Mouse (Mus musculus) heart, postnatal 14 days (tissue): ENCODE data around the gene Pla2g6. TPM values are rescaled to one million over a fixed set of nuclear protein-coding genes. Genes with fewer than 3 reads are reported as not detected.

Experiments used
- DNase-seq, 2 experiments: peaks; one replicate each; pipeline ENCODE4 v3.0.0; 2021 to 2022
- intact Hi-C: fragments of 180-260 bp; cut with DNase I; formaldehyde crosslinking; loops from one replicate; pipeline ENCODE4 v1.15.1; 2025
- microRNA-seq, 2 experiments: library from miRNA; unstranded; fragments of <30 nt; microRNA quantifications; one replicate each; pipeline ENCODE4 v1.2.0; 2021 to 2022
- total RNA-seq, 2 experiments: library from RNA; stranded (reverse); gene quantifications; 2 replicates each; pipeline ENCODE4 v1.2.3; 2021

Gene Pla2g6
- total RNA-seq, 2 experiments from 2014 or later, result 10.4 to 10.6 TPM

GRCm38 (mm10) chr15:79250236-79250635, 78.0 kb downstream of the Pla2g6 start:
- intact Hi-C loops, result no loop called here
- DNase-seq, result no peak

- intact Hi-C loops, result no loop called here
- DNase-seq, result no peak
Measured at GRCm38 (mm10) chr15:79245321-79245720, 82.9 kb downstream of the Pla2g6 start.

DNA sequence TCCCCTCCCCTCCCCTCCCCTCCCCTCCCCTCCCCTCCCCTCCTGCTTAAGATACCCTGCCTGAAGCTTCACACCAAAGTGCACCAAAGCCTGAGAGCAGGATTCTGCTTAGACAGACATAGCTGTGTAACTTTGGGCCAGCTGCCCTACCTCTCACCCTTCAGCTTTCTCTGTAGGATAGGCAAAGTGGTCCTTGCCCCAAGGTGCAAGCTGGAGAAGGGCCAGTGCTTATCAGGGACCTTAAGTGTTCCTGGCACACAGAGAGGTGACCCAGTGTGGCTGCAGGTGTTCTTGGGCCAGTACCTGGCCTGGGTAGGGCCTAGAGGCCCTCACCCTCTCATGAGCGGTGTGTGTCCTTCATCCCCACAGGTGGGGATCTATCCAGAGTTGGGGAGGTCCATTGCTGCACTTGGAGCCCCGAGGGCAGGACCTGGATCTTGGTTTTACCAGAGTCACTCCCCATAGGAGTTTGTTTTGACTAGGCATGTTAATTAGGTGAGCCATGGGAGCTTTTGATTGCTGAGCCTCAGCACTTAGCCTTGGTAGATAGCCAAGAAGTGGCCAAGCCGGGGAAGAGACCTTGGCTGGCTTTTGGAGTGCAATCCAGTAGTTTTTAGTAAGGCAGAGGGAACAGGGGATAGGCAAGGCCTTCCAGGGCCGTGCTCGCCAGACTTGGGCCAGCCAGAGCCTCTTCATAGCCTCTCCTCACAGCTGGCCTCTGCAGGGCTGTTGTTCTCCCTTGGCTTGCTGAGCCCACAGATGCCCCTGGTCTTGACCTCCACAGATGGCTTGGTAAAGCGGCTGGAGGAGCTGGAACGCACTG, 83.9 kb downstream of the Pla2g6 start:
- intact Hi-C loops, result no loop called here
- no peak for DNase-seq

DNA sequence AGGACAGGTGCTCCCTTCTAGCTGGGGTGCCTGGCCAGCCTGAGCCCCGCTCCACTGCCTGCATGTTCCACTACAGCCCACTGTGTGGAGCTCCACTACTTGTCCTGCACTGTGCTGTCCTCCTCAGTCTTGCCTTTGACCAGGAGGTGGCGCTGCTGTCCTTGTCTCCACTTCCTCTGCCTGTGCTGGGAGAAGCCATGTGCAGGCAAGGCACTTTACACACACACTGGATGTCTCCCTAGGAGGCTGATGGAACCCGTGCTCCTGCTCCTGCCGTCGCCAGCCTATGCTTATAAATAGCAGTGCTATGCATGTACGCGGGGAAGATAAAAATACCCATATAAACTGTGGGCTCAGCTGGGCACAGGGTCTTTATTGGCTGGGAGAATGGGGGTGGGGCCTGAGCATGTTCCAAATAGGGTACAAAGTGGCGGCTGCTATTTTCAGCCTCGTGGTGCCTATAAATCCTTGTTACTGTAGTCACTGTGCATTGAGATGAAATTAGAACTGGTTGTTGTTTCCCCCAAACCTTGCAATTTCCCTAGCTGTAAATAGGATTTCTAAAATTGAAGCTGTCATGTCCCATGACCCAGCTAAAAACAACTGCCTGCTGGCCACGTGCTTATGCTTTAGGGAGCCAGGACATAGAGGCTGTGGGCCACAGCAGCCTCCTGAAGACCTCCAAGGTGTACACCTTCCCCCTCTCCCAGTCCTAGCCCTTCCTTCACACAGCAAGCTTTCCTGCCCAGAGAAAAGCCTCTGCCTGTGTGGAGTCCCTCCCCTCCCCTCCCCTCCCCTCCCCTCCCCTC, 84.8 kb downstream of the Pla2g6 start:
- DNase-seq, result peak; percentile 95 to 97
- intact Hi-C loops, result no loop called here

DNA sequence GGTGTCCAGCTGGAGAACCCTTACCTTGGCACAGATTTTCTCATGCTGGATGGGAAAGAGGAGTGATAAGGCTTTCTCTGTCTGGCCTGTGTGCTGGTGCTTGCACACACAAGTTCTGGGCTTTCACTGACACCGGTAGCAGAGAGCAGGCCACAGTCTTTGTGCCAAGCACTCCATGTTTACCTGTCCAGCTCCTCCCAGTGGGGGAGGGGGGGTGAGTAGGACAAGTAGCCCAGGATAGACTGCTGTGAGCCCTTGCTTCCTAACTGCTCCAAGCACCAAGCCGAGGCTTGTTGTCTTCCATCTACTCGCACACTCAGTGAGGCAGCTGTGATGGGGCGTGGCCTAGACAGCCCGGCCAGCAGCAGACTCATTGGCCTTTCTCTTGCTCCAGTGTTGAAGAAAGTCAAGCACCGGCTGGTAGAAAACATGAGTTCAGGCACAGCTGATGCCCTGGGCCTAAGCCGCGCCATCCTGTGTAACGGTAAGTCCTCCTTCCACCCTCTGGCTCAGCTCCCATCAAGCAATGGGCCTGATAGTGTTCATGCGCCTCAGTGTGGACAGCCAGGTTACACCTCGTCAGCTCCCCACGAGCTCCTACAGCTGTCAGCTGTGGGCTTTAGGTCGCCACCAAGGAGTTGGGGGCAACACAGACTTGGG, 85.5 kb downstream of the Pla2g6 start:
- intact Hi-C loops, result no loop called here
- DNase-seq, result peak in 1 of 2 experiments; percentile 21

- intact Hi-C loops, result no loop called here
- DNase-seq, result no peak
Measured at GRCm38 (mm10) chr15:79238036-79238435, 90.2 kb downstream of the Pla2g6 start.

Small RNA genes within 50 kb of the gene (microRNA-seq; reads per million reads assigned to microRNA genes)
- gene Mir1943, result 2.5 to 3.5 reads per million in 2 experiments

Other genes with a start within 250 kb of the Pla2g6 start
- gene Micall1, start 219.5 kb downstream of the Pla2g6 start, total RNA-seq, result 10 to 100 TPM; 61.2 to 64.9 TPM
- gene Polr2f, start 187.4 kb downstream of the Pla2g6 start, total RNA-seq, result 100 to 1,000 TPM; 111 to 116 TPM
- gene 1700088E04Rik, start 187.1 kb downstream of the Pla2g6 start, total RNA-seq, result 1 to 10 TPM; 1.3 to 2.7 TPM
- 1 to 10 TPM; 1.6 to 1.8 TPM for gene Sox10, start 163.2 kb downstream of the Pla2g6 start, total RNA-seq
- 10 to 100 TPM; 22.4 to 23.2 TPM for gene Pick1, start 99.2 kb downstream of the Pla2g6 start, total RNA-seq
- gene Gm49486, start 99.0 kb downstream of the Pla2g6 start, total RNA-seq, result under 1 TPM; 0.76 to 0.98 TPM
- gene Slc16a8, start 73.6 kb downstream of the Pla2g6 start, total RNA-seq, result under 1 TPM; 0.19 to 0.29 TPM
- gene Baiap2l2, start 42.9 kb downstream of the Pla2g6 start, total RNA-seq, result under 1 TPM; 0.45 to 0.49 TPM
- 1 to 10 TPM; 6.2 to 6.9 TPM for gene Maff, start 18.2 kb upstream of the Pla2g6 start, total RNA-seq
- gene Tmem184b, start 75.2 kb upstream of the Pla2g6 start, total RNA-seq, result 10 to 100 TPM; 52.8 to 55.6 TPM
- 10 to 100 TPM; 62.3 to 67.3 TPM for gene Csnk1e, start 127.2 kb upstream of the Pla2g6 start, total RNA-seq
- under 1 TPM; 0.10 to 0.33 TPM for gene Kcnj4, start 176.9 kb upstream of the Pla2g6 start, total RNA-seq
- 10 to 100 TPM; 13.0 to 13.5 TPM for gene Kdelr3, start 188.0 kb upstream of the Pla2g6 start, total RNA-seq
- gene Ddx17, start 218.4 kb upstream of the Pla2g6 start, total RNA-seq, result 100 to 1,000 TPM; 156 to 161 TPM